Mouse (Mus musculus) myocyte (in vitro differentiated cells): ENCODE results near the gene Syngr3.

ENCODE experiments used
- CEBPB ChIP-seq: IDR thresholded peaks from 2 replicates; pipeline ENCODE4 v1.6.1; 2011; ENCODE audit warnings: mild to moderate bottlenecking, moderate library complexity; ENCODE audit not compliant: poor library complexity, insufficient read depth, severe bottlenecking
- E2F4 ChIP-seq: IDR thresholded peaks from one replicate; pipeline ENCODE4 v1.6.1; 2011; ENCODE audit warnings: mild to moderate bottlenecking, control low read depth, moderate library complexity; ENCODE audit not compliant: insufficient read depth
- MAX ChIP-seq: IDR thresholded peaks from one replicate; pipeline ENCODE4 v1.6.1; 2011; ENCODE audit warnings: low read depth, mild to moderate bottlenecking, control low read depth
- MYOD1 ChIP-seq, 3 experiments: IDR thresholded peaks; one replicate each; pipeline ENCODE4 v1.6.1; 2011; ENCODE audit warnings: control low read depth in 2 of 3, low read depth in 2 of 3, mild to moderate bottlenecking in 2 of 3, moderate library complexity in 1 of 3; ENCODE audit not compliant: insufficient read length in 2 of 3, control insufficient read depth in 1 of 3
- MYOG ChIP-seq, 3 experiments: IDR thresholded peaks; one replicate each; pipeline ENCODE4 v1.6.1; 2011; ENCODE audit warnings: control low read depth in 2 of 3, low read depth in 2 of 3, mild to moderate bottlenecking in 2 of 3; ENCODE audit not compliant: insufficient read length in 2 of 3, control insufficient read depth in 1 of 3, insufficient read depth in 1 of 3
- POLR2A ChIP-seq: IDR thresholded peaks from one replicate; pipeline ENCODE4 v1.6.1; 2011; ENCODE audit warnings: low read depth, mild to moderate bottlenecking, control low read depth, moderate library complexity; ENCODE audit not compliant: insufficient read length
- POLR2AphosphoS2 ChIP-seq: IDR thresholded peaks from one replicate; pipeline ENCODE4 v1.6.1; 2011; ENCODE audit warnings: low read depth, control low read depth; ENCODE audit not compliant: insufficient read length
- SRF ChIP-seq: IDR thresholded peaks from one replicate; pipeline ENCODE4 v1.6.1; 2011; ENCODE audit warnings: low read depth; ENCODE audit not compliant: control insufficient read depth, insufficient read length
- TCF12 ChIP-seq: IDR thresholded peaks from one replicate; pipeline ENCODE4 v1.6.1; 2011; ENCODE audit warnings: mild to moderate bottlenecking, control low read depth; ENCODE audit not compliant: poor library complexity, insufficient read depth, severe bottlenecking
- TCF3 ChIP-seq: IDR thresholded peaks from one replicate; pipeline ENCODE4 v1.6.1; 2011; ENCODE audit warnings: low read depth, control low read depth; ENCODE audit not compliant: insufficient read length
- USF1 ChIP-seq: IDR thresholded peaks from one replicate; pipeline ENCODE4 v1.6.1; 2011; ENCODE audit warnings: low read depth, mild to moderate bottlenecking, control low read depth, moderate library complexity

DNA sequence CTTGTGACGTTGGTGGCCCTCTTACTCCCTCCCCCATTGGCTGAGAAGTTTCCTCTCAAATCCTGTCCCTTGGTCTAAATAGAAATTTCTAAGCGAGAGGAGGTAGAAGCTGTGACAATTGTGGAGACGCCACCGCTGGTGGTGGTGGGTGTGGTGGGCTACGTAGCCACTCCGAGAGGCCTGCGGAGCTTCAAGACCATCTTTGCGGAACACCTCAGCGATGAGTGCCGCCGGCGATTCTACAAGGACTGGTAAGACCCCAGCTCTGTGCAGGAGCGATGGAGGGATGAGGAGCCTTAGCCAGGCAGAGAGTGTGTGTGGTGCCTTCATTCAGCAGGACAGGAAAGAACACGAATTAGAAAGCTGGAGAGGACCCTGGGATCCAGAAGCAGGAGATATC lies 41.0 kb upstream of the Syngr3 start:
- TF ChIP-seq POLR2A (no peak), CEBPB (no peak), E2F4 (no peak), MYOD1 (IDR thresholded peaks at IDR 0.05; ENCODE audit: control insufficient read depth in 1 of 3, insufficient read length in 2 of 3, low read depth in 2 of 3) (no peak), MYOG (IDR thresholded peaks at IDR 0.05; ENCODE audit: control insufficient read depth in 1 of 3, insufficient read depth in 1 of 3, insufficient read length in 2 of 3, low read depth in 2 of 3) (no peak), POLR2AphosphoS2 (no peak), TCF12 (no peak), MAX (no peak), SRF (no peak), USF1 (no peak), TCF3 (no peak)
